Mouse (Mus musculus) intestine, postnatal 0 days (tissue): Measurements from ENCODE around the gene Trak1. TPM values are rescaled to one million over a fixed set of nuclear protein-coding genes. Genes with fewer than 3 reads are reported as not detected.

ENCODE experiments used
- ATAC-seq: fragments of 200-750 bp; cut with Nextera tagmentation; 2 replicates; pipeline ENCODE4 v1.8.0; 2017; ENCODE audit warnings: mild to moderate bottlenecking, moderate TSS enrichment, moderate library complexity
- H3K27ac ChIP-seq: fragments of 300-500 bp; sonication (generic); 2 replicates; pipeline ENCODE4 v1.5.1; 2014; ENCODE audit warnings: mild to moderate bottlenecking, low read depth, low read length, moderate library complexity
- H3K27me3 ChIP-seq: fragments of 300-500 bp; sonication (generic); replicated peaks from 2 replicates; pipeline ENCODE4 v1.6.1; 2014; ENCODE audit warnings: low read length, mixed read lengths; ENCODE audit not compliant: control insufficient read depth, insufficient read depth
- H3K36me3 ChIP-seq: fragments of 300-500 bp; sonication (generic); 2 replicates; pipeline ENCODE4 v1.6.1; 2014; ENCODE audit warnings: mild to moderate bottlenecking, moderate library complexity; ENCODE audit not compliant: control insufficient read depth, insufficient read depth
- H3K4me1 ChIP-seq: fragments of 300-500 bp; sonication (generic); replicated peaks from 2 replicates; pipeline ENCODE4 v1.6.1; 2014; ENCODE audit warnings: antibody characterized with exemption, low read length, mixed read lengths; ENCODE audit not compliant: control insufficient read depth, insufficient read depth
- H3K4me2 ChIP-seq: fragments of 300-500 bp; sonication (generic); replicated peaks from 2 replicates; pipeline ENCODE4 v1.6.1; 2014; ENCODE audit warnings: low read depth, mild to moderate bottlenecking, moderate library complexity
- H3K4me3 ChIP-seq: fragments of 300-500 bp; sonication (generic); 2 replicates; pipeline ENCODE4 v1.5.1; 2014; ENCODE audit warnings: low read depth, low read length
- H3K9ac ChIP-seq: fragments of 300-500 bp; sonication (generic); 2 replicates; pipeline ENCODE4 v1.6.1; 2014; ENCODE audit warnings: mild to moderate bottlenecking, low read depth, low read length
- H3K9me3 ChIP-seq: fragments of 300-500 bp; sonication (generic); 2 replicates; pipeline ENCODE4 v1.6.1; 2016; ENCODE audit warnings: mixed run types; ENCODE audit not compliant: control insufficient read depth
- CTCF ChIP-seq: sonication (generic); IDR thresholded peaks from 2 replicates; pipeline ENCODE4 v1.5.1; 2016; ENCODE audit warnings: low read depth, mild to moderate bottlenecking, control low read depth, antibody characterized with exemption, moderate library complexity
- WGBS: fragments of 180-500 bp; shearing (Covaris S2); extraction: QIAGEN DNeasy Blood & Tissue Kit; methylation state at CpG from one replicate; pipeline ENCODE4 v1.1.7; 2014; 5-methylcytosine and 5-hydroxymethylcytosine counted together
- polyA plus RNA-seq: library from polyadenylated mRNA; unstranded; fragments of >200 nt; fragmentation: Nextera tagmentation; extraction: Ambion mirVana; gene quantifications from 2 replicates; pipeline ENCODE4 v1.2.1, GENCODE M21; 2015

Trak1 gene
- polyA plus RNA-seq, 1 experiment from 2014 or later: 16.3 TPM

GRCm38 (mm10) chr9:121279216-121279615 is 18.1 kb upstream of the Trak1 start:
- no peaks in the 10 kb centered on the region for H3K9me3 ChIP-seq
- H3K27me3 ChIP-seq: no peaks in the 10 kb centered on the region
- ATAC-seq: no peak
- no peaks in the 10 kb centered on the region for H3K36me3 ChIP-seq
- H3K27ac ChIP-seq: no peak overlapping the region
- H3K4me2 ChIP-seq: no peak overlapping the region
- no peak overlapping the region for H3K9ac ChIP-seq
- no peak overlapping the region for H3K4me3 ChIP-seq
- 84% methylated on average over 5 of the region's 5 CpGs for WGBS
- no peak for TF ChIP-seq CTCF
- 0 out of 2 replicates have a peak, but pooled peaks cover 3% of the 10 kb centered on the region for H3K4me1 ChIP-seq

GRCm38 (mm10) chr9:121281891-121282290 is 15.4 kb upstream of the Trak1 start:
- ATAC-seq: no peak

GRCm38 (mm10) chr9:121283620-121284185 is 13.6 kb upstream of the Trak1 start:
- Histone ChIP-seq H3K4me1 (no peaks in the 10 kb centered on the region), H3K27me3 (no peaks in the 10 kb centered on the region), H3K27ac (no peak overlapping the region), H3K9me3 (no peaks in the 10 kb centered on the region), H3K4me3 (no peak overlapping the region), H3K36me3 (no peaks in the 10 kb centered on the region), H3K4me2 (no peak overlapping the region), H3K9ac (no peak overlapping the region)
- 99% methylated on average over 6 of the region's 6 CpGs for WGBS
- ATAC-seq: no peak
- peak; percentile 73 for TF ChIP-seq CTCF

More at GRCm38 (mm10) chr9:121281891-121282290, 15.4 kb upstream of the Trak1 start:
- TF ChIP-seq CTCF: no peak
- 79% methylated on average over 6 of the region's 6 CpGs for WGBS
- H3K9ac ChIP-seq: no peak overlapping the region
- H3K4me3 ChIP-seq: no peak overlapping the region
- H3K27ac ChIP-seq: no peak overlapping the region
- H3K4me1 ChIP-seq: 0 out of 2 replicates have a peak, but pooled peaks cover 3% of the 10 kb centered on the region
- H3K9me3 ChIP-seq: no peaks in the 10 kb centered on the region
- no peak overlapping the region for H3K4me2 ChIP-seq
- no peaks in the 10 kb centered on the region for H3K36me3 ChIP-seq
- no peaks in the 10 kb centered on the region for H3K27me3 ChIP-seq

- 84% methylated on average over 3 of the region's 3 CpGs for WGBS
- Histone ChIP-seq H3K4me3 (no peak overlapping the region), H3K27me3 (no peaks in the 10 kb centered on the region), H3K4me2 (no peak overlapping the region), H3K36me3 (no peaks in the 10 kb centered on the region), H3K27ac (no peak overlapping the region), H3K9me3 (no peaks in the 10 kb centered on the region), H3K9ac (no peak overlapping the region), H3K4me1 (no peaks in the 10 kb centered on the region)
- TF ChIP-seq CTCF: peak; percentile 71
- no peak for ATAC-seq
Measured at GRCm38 (mm10) chr9:121284422-121284821, 12.9 kb upstream of the Trak1 start.

GRCm38 (mm10) chr9:121285341-121286324 is 11.7 kb upstream of the Trak1 start:
- Histone ChIP-seq H3K4me1 (no peaks in the 10 kb centered on the region), H3K27me3 (no peaks in the 10 kb centered on the region), H3K4me2 (peak overlapping the region; percentile 65), H3K9me3 (no peaks in the 10 kb centered on the region), H3K9ac (peak overlapping the region; percentile 50), H3K27ac (no peak overlapping the region), H3K4me3 (peak overlapping the region; percentile 36), H3K36me3 (no peaks in the 10 kb centered on the region)
- peak; percentile 79 for ATAC-seq
- TF ChIP-seq CTCF: no peak
- WGBS: 19% methylated on average over 29 of the region's 29 CpGs

- H3K27ac ChIP-seq: no peak overlapping the region
- 68% methylated on average over 3 of the region's 3 CpGs for WGBS
Measured at GRCm38 (mm10) chr9:121286325-121286901, 10.9 kb upstream of the Trak1 start.

More at GRCm38 (mm10) chr9:121286325-121286901, 10.9 kb upstream of the Trak1 start:
- ATAC-seq: peak; percentile 9; the same call in 1 of the 2 replicates
- Histone ChIP-seq H3K4me3 (peak overlapping the region; percentile 36), H3K9me3 (no peaks in the 10 kb centered on the region), H3K4me2 (peak overlapping the region; percentile 65), H3K36me3 (no peaks in the 10 kb centered on the region), H3K9ac (no peak overlapping the region), H3K27me3 (no peaks in the 10 kb centered on the region), H3K4me1 (no peaks in the 10 kb centered on the region)
- no peak for TF ChIP-seq CTCF
